Mouse (Mus musculus) MEL (cell line): ENCODE results near the gene Arid4b. TPM values are rescaled to one million over a fixed set of nuclear protein-coding genes. Genes with fewer than 3 reads are reported as not detected.
"Not testable (repeated sequence)": the region's sequence is repeated elsewhere in the genome, so short reads cannot be mapped to it uniquely, and the experiment has no call there.

Source experiments
- DNase-seq: peaks from one replicate; pipeline ENCODE4 v3.0.0; 2011; ENCODE audit warnings: low read depth, low spot score
- H3K27ac ChIP-seq: 2 replicates; pipeline ENCODE4 v1.5.1; 2012; ENCODE audit warnings: low read depth, mild to moderate bottlenecking, control low read depth, low read length, moderate library complexity; ENCODE audit not compliant: control insufficient read depth
- H3K27me3 ChIP-seq, 2 experiments: fragments of 150-350 bp in 1 of 2; sonication (generic) in 1 of 2; 2 replicates each; pipeline ENCODE4 v1.6.1; 2012; ENCODE audit warnings: low read length in 2 of 2, mild to moderate bottlenecking in 2 of 2, improper control_type of control experiment in 1 of 2, moderate library complexity in 1 of 2; ENCODE audit not compliant: insufficient read depth in 2 of 2, control insufficient read depth in 1 of 2
- H3K36me3 ChIP-seq, 2 experiments: 2 replicates each; pipeline ENCODE4 v1.6.1; 2012 to 2014; ENCODE audit warnings: low read length in 2 of 2, improper control_type of control experiment in 1 of 2, inconsistent platforms in 1 of 2, mild to moderate bottlenecking in 1 of 2; ENCODE audit not compliant: insufficient read depth in 2 of 2, control insufficient read depth in 1 of 2
- H3K4me1 ChIP-seq, 2 experiments: fragments of 150-350 bp in 1 of 2; sonication (generic) in 1 of 2; 2 replicates each; pipeline ENCODE4 v1.6.1; 2012; ENCODE audit warnings: low read length in 2 of 2, improper control_type of control experiment in 1 of 2, mild to moderate bottlenecking in 1 of 2; ENCODE audit not compliant: insufficient read depth in 2 of 2, control insufficient read depth in 1 of 2
- H3K4me3 ChIP-seq, 2 experiments: fragments of 150-350 bp in 1 of 2; sonication (generic) in 1 of 2; 2 replicates each; pipeline ENCODE4 v1.5.1; 2012; ENCODE audit warnings: low read depth in 2 of 2, low read length in 2 of 2, mild to moderate bottlenecking in 2 of 2, moderate library complexity in 2 of 2, control low read depth in 1 of 2, improper control_type of control experiment in 1 of 2; ENCODE audit not compliant: control insufficient read depth in 1 of 2, insufficient read depth in 1 of 2
- H3K79me2 ChIP-seq: 2 replicates; pipeline ENCODE4 v1.6.1; 2012; ENCODE audit warnings: mild to moderate bottlenecking, low read length, moderate library complexity; ENCODE audit not compliant: control insufficient read depth, poor library complexity, insufficient read depth
- H3K9ac ChIP-seq: 2 replicates; pipeline ENCODE4 v1.6.1; 2012; ENCODE audit warnings: low read depth, mild to moderate bottlenecking, control low read depth, low read length, moderate library complexity; ENCODE audit not compliant: control insufficient read depth, poor library complexity, severe bottlenecking
- H3K9me3 ChIP-seq: fragments of 150-350 bp; sonication (generic); replicated peaks from 2 replicates; pipeline ENCODE4 v1.6.1; 2012; ENCODE audit warnings: mild to moderate bottlenecking, low read length, improper control_type of control experiment, moderate library complexity; ENCODE audit not compliant: insufficient read depth
- CHD1 ChIP-seq: IDR thresholded peaks from 2 replicates; pipeline ENCODE4 v1.6.1; 2012; ENCODE audit warnings: low read depth, mild to moderate bottlenecking, inconsistent platforms, low read length, improper control_type of control experiment
- CTCF ChIP-seq, 3 experiments: IDR thresholded peaks in 2 of 3; conservative IDR thresholded peaks in 1 of 3; 2 replicates each; pipeline ENCODE4 v1.5.1; 2011 to 2012; ENCODE audit warnings: low read length in 3 of 3, low read depth in 2 of 3, mild to moderate bottlenecking in 2 of 3, improper control_type of control experiment in 1 of 3, inconsistent platforms in 1 of 3, mixed read lengths in 1 of 3, moderate library complexity in 1 of 3; ENCODE audit not compliant: control insufficient read depth in 1 of 3, insufficient read depth in 1 of 3, poor library complexity in 1 of 3, severe bottlenecking in 1 of 3
- E2F4 ChIP-seq: IDR thresholded peaks from 2 replicates; pipeline ENCODE4 v1.6.1; 2011; ENCODE audit warnings: low read depth, low read length, improper control_type of control experiment, borderline replicate concordance
- ELF1 ChIP-seq: IDR thresholded peaks from 2 replicates; pipeline ENCODE4 v1.6.1; 2014; ENCODE audit warnings: low read depth, mild to moderate bottlenecking, inconsistent platforms, low read length, improper control_type of control experiment, moderate library complexity
- EP300 ChIP-seq, 2 experiments: IDR thresholded peaks; 2 replicates each; pipeline ENCODE4 v1.6.1; 2011; ENCODE audit warnings: improper control_type of control experiment in 2 of 2, low read length in 2 of 2, low read depth in 1 of 2, mild to moderate bottlenecking in 1 of 2
- ETS1 ChIP-seq: IDR thresholded peaks from 2 replicates; pipeline ENCODE4 v1.6.1; 2012; ENCODE audit warnings: low read depth, mild to moderate bottlenecking, inconsistent platforms, low read length, improper control_type of control experiment, moderate library complexity
- GATA1 ChIP-seq: IDR thresholded peaks from 2 replicates; pipeline ENCODE4 v1.6.1; 2011; ENCODE audit warnings: low read depth, low read length, improper control_type of control experiment
- HCFC1 ChIP-seq: IDR thresholded peaks from 2 replicates; pipeline ENCODE4 v1.6.1; 2012; ENCODE audit warnings: low read depth, mild to moderate bottlenecking, inconsistent platforms, low read length, improper control_type of control experiment, moderate library complexity
- JUND ChIP-seq: IDR thresholded peaks from 2 replicates; pipeline ENCODE4 v1.6.1; 2011; ENCODE audit warnings: low read depth, mild to moderate bottlenecking, improper control_type of control experiment, low read length
- KAT2A ChIP-seq: conservative IDR thresholded peaks from 2 replicates; pipeline ENCODE4 v1.6.1; 2012; ENCODE audit warnings: low read depth, low read length, improper control_type of control experiment, inconsistent platforms
- MAX ChIP-seq: IDR thresholded peaks from 2 replicates; pipeline ENCODE4 v1.6.1; 2011; ENCODE audit warnings: low read length, improper control_type of control experiment
- MAZ ChIP-seq: IDR thresholded peaks from 2 replicates; pipeline ENCODE4 v1.6.1; 2012; ENCODE audit warnings: low read depth, mild to moderate bottlenecking, inconsistent platforms, low read length, improper control_type of control experiment
- MXI1 ChIP-seq: IDR thresholded peaks from 2 replicates; pipeline ENCODE4 v1.6.1; 2011; ENCODE audit warnings: mild to moderate bottlenecking, low read depth, low read length, improper control_type of control experiment
- MYB ChIP-seq: IDR thresholded peaks from 2 replicates; pipeline ENCODE4 v1.6.1; 2011; ENCODE audit warnings: mild to moderate bottlenecking, low read depth, low read length, improper control_type of control experiment
- MYC ChIP-seq: IDR thresholded peaks from 2 replicates; pipeline ENCODE4 v1.6.1; 2011; ENCODE audit warnings: low read depth, mild to moderate bottlenecking, low read length, improper control_type of control experiment, moderate library complexity
- RAD21 ChIP-seq: IDR thresholded peaks from 2 replicates; pipeline ENCODE4 v1.6.1; 2011; ENCODE audit warnings: mild to moderate bottlenecking, low read depth, low read length, improper control_type of control experiment
- RCOR1 ChIP-seq: IDR thresholded peaks from 2 replicates; pipeline ENCODE4 v1.6.1; 2012; ENCODE audit warnings: low read depth, mild to moderate bottlenecking, inconsistent platforms, low read length, improper control_type of control experiment
- SMC3 ChIP-seq: IDR thresholded peaks from 2 replicates; pipeline ENCODE4 v1.6.1; 2011; ENCODE audit warnings: low read depth, low read length, improper control_type of control experiment
- TAL1 ChIP-seq: IDR thresholded peaks from 2 replicates; pipeline ENCODE4 v1.6.1; 2012; ENCODE audit warnings: mild to moderate bottlenecking, inconsistent platforms, low read length, moderate library complexity, mixed read lengths
- TCF12 ChIP-seq: IDR thresholded peaks from 2 replicates; pipeline ENCODE4 v1.6.1; 2014; ENCODE audit warnings: low read depth, mild to moderate bottlenecking, inconsistent platforms, low read length, improper control_type of control experiment, moderate library complexity
- UBTF ChIP-seq: IDR thresholded peaks from 2 replicates; pipeline ENCODE4 v1.6.1; 2012; ENCODE audit warnings: low read depth, mild to moderate bottlenecking, inconsistent platforms, low read length, improper control_type of control experiment, moderate library complexity, borderline replicate concordance; ENCODE audit not compliant: insufficient read depth
- USF1 ChIP-seq: IDR thresholded peaks from 2 replicates; pipeline ENCODE4 v1.6.1; 2014; ENCODE audit warnings: low read depth, mild to moderate bottlenecking, inconsistent platforms, low read length, improper control_type of control experiment, moderate library complexity
- ZC3H11A ChIP-seq: IDR thresholded peaks from 2 replicates; pipeline ENCODE4 v1.6.1; 2012; ENCODE audit warnings: low read depth, mild to moderate bottlenecking, inconsistent platforms, low read length, improper control_type of control experiment
- ZKSCAN1 ChIP-seq: IDR thresholded peaks from 2 replicates; pipeline ENCODE4 v1.6.1; 2012; ENCODE audit warnings: low read depth, mild to moderate bottlenecking, inconsistent platforms, low read length, improper control_type of control experiment, moderate library complexity
- ZNF384 ChIP-seq: IDR thresholded peaks from 2 replicates; pipeline ENCODE4 v1.6.1; 2012; ENCODE audit warnings: low read depth, mild to moderate bottlenecking, inconsistent platforms, low read length, improper control_type of control experiment
- polyA plus RNA-seq, 2 experiments: library from polyadenylated mRNA; stranded (reverse) in 1 of 2; unstranded in 1 of 2; fragments of >175 nt in 1 of 2; fragments of >200 nt in 1 of 2; gene quantifications; 2 replicates each; pipeline versions ENCODE4 v1.2.1 to v1.2.4; 2012; ENCODE audit warnings: low replicate concordance in 2 of 2, low read depth in 1 of 2; ENCODE audit not compliant: insufficient read length in 2 of 2, insufficient read depth in 1 of 2, missing spikeins in 1 of 2
- total RNA-seq: library from RNA; depleted of rRNA; stranded (reverse); fragments of 300-350 nt; gene quantifications from 2 replicates; pipeline ENCODE4 v1.2.3, GENCODE M21; 2012

Gene Arid4b
- total and polyA plus RNA-seq, 3 experiments = 8.0 to 24.8 (median 13.0) TPM

DNA sequence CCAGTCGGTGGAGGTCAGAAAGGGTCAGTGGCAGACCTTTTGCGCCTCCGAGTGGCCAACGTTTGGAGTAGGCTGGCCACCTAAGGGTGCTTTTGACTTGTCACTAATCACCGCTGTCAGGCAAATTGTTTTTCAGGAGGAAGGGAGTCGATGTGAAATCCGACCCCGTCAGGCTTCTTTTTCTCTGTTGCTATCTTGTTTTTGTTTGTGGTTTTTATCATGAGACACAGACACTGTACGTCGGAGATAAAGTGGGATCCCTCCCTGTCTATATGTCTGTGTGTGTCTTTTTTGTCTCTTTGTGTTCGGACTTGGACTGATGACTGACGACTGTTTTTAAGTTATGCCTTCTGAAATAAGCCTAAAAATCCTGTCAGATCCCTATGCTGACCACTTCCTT, 41.6 kb upstream of the Arid4b start:
- H3K27ac ChIP-seq = peak overlapping the region; percentile 74; the same call in 1 of the 2 replicates
- not testable (repeated sequence) for H3K79me2 ChIP-seq, H3K9ac ChIP-seq

GRCm38 (mm10) chr13:14025554-14025953, 37.5 kb upstream of the Arid4b start:
- H3K36me3 ChIP-seq = peaks cover 18 to 33% of the 10 kb centered on the region in 2 experiments
- no peak overlapping the region; the same call in 1 of the 2 replicates for H3K27ac ChIP-seq
- peaks cover 11% of the 10 kb centered on the region; the same call in 1 of the 2 replicates for H3K79me2 ChIP-seq

More for the DNA sequence above, 41.6 kb upstream of the Arid4b start:
- DNase-seq, H3K9me3 ChIP-seq, H3K4me3 ChIP-seq, H3K27me3 ChIP-seq: not testable (repeated sequence)
- H3K4me1 ChIP-seq = peaks cover 21 to 29% of the 10 kb centered on the region in 2 experiments
- H3K36me3 ChIP-seq = peaks cover 22 to 28% of the 10 kb centered on the region in 2 experiments
- TF ChIP-seq TAL1 (peak; percentile 41), GATA1 (peak; percentile 70), ETS1 (0 out of 2 replicates have a peak, but pooled peaks have one; percentile 36), EP300 (IDR thresholded peaks at IDR 0.05; ENCODE audit: low read depth in 1 of 2, low read length in 2 of 2) (peak; percentile 19 to 61; a peak in 2 of 4 replicates), TCF12 (peak; percentile 68)
- TF ChIP-seq, all 39 proteins: peak for 5; not testable (repeated sequence) for 34

GRCm38 (mm10) chr13:14026154-14026820, 36.7 kb upstream of the Arid4b start:
- TF ChIP-seq ZNF384 (peak; percentile 63; the same call in 1 of the 2 replicates), RCOR1 (0 out of 2 replicates have a peak, but pooled peaks have one; percentile 21), SMC3 (no peak), ZKSCAN1 (no peak)
- no peak for DNase-seq
- Histone ChIP-seq H3K27ac (no peak overlapping the region), H3K36me3 (peaks cover 21 to 33% of the 10 kb centered on the region in 2 experiments), H3K4me3 (no peak overlapping the region), H3K4me1 (peaks cover 0 to 22% of the 10 kb centered on the region in 2 experiments; a peak in 3 of 4 replicates), H3K79me2 (peaks cover 16% of the 10 kb centered on the region), H3K9me3 (no peaks in the 10 kb centered on the region), H3K27me3 (no peaks in the 10 kb centered on the region), H3K9ac (no peak overlapping the region)

More at GRCm38 (mm10) chr13:14025554-14025953, 37.5 kb upstream of the Arid4b start:
- peaks cover 0 to 22% of the 10 kb centered on the region in 2 experiments; a peak in 3 of 4 replicates for H3K4me1 ChIP-seq
- no peak for DNase-seq
- no peaks in the 10 kb centered on the region for H3K27me3 ChIP-seq
- no peak overlapping the region for H3K9ac ChIP-seq
- H3K9me3 ChIP-seq = no peaks in the 10 kb centered on the region
- no peak overlapping the region for H3K4me3 ChIP-seq
- no peak for TF ChIP-seq ZNF384
- no peak for TF ChIP-seq RCOR1
- TF ChIP-seq MYB = no peak
- no peak for TF ChIP-seq CHD1
- no peak for TF ChIP-seq HCFC1
- TF ChIP-seq MAX = no peak
- TF ChIP-seq USF1 = no peak
- TF ChIP-seq RAD21 = no peak
- TF ChIP-seq ZC3H11A = no peak
- TF ChIP-seq KAT2A = no peak
- TF ChIP-seq ELF1 = no peak
- TF ChIP-seq JUND = no peak
- TF ChIP-seq UBTF = no peak
- TF ChIP-seq E2F4 = no peak
- TF ChIP-seq GATA1 = no peak
- TF ChIP-seq MXI1 = no peak
- no peak for TF ChIP-seq MYC
- no peak for TF ChIP-seq CTCF (IDR thresholded peaks at IDR 0.05 in 2 of 3, conservative IDR thresholded peaks at IDR 0.05 in 1 of 3; ENCODE audit: control insufficient read depth in 1 of 3, insufficient read depth in 1 of 3, low read depth in 2 of 3, low read length in 3 of 3, poor library complexity in 1 of 3, severe bottlenecking in 1 of 3)
- no peak for TF ChIP-seq SMC3
- TF ChIP-seq MAZ = no peak
